Mouse (Mus musculus) thymus, postnatal 25 days (tissue): ENCODE measurements around the gene Ccdc80.

Source experiments
- DNase-seq: peaks from one replicate; pipeline ENCODE4 v3.0.0; 2022

Ccdc80 gene

DNA sequence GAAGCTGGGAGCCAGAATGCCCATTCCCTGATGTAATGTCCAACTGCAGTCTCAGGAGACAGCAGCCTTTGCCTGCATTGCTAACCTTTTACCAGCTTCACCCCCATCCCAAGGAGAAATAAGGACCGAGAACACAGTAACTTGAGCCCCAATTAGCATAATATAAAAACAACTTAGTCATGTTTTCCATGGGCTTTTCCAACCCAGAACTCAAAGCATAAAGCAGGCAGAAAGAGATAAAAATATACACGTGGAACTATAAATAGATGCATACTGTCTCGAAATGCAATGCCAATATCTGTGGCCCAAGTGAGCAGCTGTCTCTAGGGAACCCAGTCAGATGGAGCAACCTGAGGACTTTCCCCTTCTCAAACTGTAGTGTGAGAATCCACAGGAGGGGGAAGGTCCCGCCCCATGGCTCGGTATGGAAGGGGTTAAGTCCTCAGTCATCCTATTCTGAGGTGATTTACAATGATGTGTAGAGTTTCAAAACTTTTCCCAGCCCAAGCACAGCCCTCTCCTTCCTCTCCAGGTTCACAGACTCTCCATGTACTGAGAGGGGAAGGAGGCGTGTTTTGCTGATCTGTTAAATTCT lies at the start of gene Ccdc80:
Gene Ccdc80, plus strand, starts transcription at position 266 of the 595 bp plus-strand sequence.
- no peak for DNase-seq

DNA sequence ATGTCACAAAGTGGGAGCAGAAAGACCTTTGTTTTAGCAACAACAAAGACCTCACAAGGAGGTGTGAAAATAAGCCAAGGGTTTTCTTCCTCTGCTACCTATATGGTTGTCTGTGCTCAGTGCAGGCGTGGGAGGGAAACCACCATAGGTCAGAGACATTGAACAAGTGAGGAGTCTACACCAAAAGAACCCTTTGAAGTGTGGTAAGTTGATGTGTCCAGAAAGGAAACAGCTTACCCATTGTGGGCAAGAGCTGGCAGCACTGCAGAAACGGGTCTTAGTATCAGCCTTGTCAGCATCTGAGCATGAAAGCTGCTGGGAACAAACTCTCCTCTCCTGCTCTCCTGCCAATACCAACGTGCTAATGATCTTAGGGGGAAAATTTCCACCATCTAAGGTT lies 48.4 kb upstream of the Ccdc80 start:
- DNase-seq, result peak; percentile 22

DNA sequence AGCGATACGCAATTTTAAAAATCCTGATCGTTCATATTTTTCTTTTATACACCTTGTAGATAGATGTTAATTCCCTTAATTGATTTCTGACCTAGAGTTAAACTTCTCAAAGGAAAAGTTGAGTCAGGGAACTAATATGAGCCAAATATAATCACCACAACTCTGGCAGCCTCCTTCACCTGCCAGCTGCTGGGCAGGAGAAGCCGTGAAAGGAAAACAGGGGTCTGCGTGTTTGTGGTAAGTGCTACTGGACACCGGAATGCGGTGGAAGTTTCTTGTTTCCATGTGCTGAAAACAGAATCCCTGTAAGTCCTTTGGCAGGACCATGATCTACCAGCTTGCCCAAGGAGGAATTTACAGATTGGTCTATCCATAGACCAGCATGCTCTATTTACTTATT lies 36.0 kb upstream of the Ccdc80 start:
- no peak for DNase-seq

DNA sequence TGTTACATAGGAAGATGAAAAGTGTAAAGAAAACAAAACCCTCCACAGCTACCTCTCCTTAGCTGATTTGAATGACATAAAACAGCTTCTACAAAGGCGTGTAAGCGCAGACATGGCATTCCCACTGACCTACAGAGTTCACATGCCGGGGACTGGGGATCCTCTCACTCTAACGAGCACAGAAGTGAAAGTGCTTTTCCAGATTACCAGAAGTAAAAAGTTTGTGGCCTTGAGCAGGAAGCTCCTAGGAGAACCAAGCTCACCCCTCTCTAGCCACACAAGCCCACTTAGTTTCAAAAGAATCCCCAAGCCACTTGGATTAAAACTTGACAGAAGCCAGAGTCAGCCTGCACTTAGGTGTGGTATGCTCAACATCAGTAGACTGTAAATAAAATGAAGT lies 35.3 kb upstream of the Ccdc80 start:
- DNase-seq, result no peak

DNA sequence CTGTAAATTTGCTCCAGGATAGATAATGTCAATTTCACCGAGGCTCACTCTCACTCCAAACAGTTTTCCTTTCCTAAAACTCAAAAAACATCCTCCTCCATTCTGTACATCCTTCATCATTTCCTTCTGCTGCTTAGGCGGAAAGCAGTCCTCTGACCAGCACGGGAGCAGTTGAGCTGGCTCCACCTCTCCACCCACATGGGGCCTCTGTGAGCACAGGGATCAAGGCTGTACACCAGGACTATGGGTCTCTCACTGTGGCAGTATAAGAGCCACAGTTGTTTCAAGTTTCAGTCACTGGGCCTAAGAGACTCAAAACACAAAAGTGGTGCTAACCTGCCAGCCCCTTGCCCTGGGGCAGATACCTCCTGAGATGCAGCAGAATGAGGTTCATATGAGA lies 32.1 kb upstream of the Ccdc80 start:
- no peak for DNase-seq

DNA sequence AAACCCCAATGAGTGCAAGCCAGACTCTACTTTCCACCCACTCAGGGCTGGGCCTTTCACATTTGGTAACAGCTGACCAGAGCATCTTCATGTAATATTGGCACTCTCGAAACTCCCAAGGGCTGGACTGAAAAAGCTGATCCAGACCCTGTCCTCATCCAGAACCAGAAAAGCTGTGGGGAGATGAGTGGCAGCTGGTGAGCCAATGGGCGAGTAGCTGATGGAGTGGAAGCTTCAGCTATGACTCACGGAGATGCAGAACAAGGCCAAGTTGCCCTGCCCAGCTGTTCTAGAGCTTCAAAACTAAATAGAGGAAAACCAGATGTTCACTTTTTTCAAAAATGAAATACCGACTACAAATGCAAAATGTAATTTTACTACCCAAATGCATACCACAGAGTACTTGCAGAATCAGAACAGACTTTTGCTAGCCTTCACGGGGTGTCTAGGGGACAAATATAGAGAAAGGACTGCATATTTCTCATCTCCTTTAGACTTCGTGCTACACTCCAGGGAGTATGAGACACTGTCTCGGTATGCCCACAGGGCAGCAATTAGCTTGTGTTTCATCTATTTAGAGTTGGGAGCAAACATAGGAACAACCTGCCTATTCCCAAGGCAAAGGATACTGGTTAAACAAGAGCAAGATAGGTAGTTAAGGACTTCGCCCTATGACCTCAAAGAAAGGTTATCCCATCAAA lies 22.7 kb upstream of the Ccdc80 start:
- DNase-seq, result no peak

DNA sequence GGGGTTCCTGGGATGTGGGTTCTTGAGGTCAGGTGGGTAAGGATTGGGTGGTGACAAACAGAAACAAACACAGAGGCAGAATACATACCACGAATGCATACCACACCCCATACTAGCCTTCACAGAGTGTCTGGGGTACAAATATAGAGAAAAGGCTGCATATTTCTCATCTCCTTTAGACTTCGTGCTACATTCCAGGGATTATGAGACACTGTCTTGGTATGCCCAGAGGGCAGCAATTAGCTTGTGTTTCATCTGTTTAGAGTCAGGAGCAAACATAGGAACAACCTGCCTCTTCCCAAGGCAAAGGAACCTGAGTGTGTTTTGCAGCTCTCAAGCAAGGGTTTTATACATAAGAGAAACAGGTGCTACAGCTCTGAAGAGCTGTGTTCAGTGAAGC lies 21.8 kb upstream of the Ccdc80 start:
- no peak for DNase-seq

DNA sequence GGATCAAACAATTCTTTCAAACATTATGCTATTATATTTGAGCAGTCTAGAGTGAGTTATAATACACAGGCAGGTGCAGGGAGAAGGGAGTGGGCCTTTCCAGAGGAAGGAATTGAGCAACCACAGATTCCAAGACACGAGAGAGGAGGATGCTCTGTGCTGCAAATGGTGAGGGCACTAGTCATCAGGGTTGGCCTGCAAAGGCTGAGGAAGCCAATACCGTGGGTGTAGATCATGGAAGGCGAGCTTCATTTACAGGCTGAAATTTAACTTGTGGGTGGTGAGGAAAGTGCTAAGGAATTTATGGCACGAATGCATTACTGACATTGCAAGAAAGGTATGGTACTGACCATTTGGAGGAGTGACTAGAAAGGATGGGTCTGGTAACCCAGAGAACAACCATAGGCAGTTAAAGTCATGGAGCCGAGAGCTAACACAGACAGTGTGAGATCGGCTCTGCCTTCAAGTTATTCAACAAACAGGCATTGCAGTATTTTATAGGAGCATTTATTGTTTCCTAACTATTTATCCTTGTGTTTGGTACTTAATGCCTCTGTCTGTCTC lies 15.6 kb upstream of the Ccdc80 start:
- no peak for DNase-seq

DNA sequence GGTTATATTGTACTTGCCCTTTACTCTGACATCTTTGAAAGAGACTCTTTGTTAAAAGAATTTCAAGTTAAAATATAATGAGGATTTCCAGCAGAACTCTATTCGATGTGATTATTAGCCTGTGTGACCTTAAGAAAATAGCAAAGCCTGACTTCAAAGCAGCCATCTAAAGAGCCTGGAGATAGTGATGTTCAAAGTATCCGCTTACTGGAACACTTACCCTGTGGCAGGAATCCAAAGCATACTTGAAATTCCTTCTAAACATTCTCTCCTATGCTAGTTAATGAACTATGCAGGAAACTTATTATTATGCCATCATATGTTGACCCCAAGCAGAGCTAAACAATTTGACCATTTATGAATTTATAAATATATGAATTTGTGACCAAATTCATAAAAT lies 13.9 kb upstream of the Ccdc80 start:
- DNase-seq, result no peak

DNA sequence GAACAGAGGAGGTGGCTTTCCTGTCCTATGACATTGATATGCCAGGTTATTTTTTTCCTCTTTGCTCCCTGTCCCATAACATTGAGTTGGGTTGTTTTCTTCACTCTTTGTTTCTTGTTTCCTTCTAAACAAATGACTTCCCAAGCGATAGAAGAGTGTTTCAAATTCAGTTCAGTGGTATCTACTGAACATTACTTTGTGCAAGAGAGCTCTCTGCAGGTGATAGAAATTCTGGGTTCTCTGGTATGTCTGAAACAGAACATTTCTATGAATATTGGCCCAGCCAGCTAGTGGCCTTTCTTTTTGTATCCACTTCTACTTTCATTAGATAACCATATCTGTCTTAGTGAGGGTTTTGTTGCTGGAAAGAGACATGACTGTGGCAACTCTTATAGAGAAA lies 4.4 kb upstream of the Ccdc80 start:
- no peak for DNase-seq

DNA sequence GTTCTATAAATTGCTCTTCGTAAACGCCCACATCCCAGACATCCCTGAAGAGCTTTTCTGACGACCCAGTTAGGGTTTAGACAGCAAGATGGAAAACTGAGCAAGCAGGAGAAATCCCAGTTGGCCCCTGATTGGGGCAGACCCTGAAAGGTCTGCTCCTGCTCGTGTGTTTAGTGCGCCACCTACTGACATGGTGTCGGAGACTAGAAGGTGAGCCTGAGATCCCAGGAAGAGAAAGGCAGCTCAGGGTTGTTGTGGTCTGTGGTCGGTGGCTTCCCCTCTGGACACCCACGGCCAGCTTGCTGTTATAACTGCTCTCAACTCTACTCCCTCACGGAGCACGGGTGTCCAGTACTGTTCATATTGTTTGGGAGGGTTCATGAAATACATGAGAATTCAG lies 3.2 kb upstream of the Ccdc80 start:
- peak; percentile 75 for DNase-seq

DNA sequence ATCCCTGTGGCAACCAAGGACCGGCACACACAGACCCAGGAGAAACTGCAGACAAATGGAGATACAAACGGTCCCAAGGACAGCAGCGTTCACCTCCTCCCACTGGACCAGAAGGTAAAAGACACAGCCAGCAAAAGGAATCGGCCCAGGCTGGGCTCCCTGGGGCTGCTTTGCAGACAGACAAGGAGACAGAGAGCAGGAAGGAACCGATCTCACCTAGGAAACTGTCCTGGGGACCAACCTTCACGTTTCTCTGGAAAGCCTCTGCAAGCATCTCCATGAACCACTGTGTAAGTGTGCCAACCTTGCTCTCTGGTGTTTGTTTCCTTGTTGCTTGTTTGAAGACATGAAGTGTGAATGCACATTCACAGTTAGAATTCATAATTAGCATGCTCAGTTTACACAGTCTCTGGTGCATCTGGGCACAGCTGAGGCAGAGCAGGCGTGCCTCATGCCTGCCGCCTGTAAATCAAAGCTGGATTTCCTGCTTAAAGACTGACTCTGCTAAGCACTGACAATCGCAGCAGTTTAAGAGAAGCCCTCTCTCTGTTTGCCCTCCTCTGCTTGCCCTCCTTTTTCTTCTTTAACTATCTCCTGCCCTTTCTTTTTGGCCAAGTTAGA lies 1.0 kb downstream of the Ccdc80 start:
- DNase-seq, result no peak

DNA sequence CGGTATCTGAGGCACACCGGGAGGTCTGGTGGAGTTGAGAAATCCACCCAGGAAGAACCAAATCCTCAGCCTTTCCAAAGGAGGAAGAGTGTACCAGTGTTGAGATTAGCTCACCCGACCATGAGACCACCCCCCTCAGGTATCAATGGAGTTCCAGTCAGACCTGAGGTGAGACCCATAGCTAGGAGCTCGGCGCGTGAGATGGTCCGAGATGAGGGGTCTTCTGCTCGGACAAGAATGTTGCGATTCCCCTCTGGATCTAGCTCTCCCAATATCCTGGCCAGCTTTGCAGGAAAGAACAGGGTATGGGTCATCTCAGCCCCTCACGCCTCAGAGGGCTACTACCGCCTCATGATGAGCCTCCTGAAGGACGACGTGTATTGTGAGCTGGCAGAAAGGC lies 1.8 kb downstream of the Ccdc80 start:
- no peak for DNase-seq

DNA sequence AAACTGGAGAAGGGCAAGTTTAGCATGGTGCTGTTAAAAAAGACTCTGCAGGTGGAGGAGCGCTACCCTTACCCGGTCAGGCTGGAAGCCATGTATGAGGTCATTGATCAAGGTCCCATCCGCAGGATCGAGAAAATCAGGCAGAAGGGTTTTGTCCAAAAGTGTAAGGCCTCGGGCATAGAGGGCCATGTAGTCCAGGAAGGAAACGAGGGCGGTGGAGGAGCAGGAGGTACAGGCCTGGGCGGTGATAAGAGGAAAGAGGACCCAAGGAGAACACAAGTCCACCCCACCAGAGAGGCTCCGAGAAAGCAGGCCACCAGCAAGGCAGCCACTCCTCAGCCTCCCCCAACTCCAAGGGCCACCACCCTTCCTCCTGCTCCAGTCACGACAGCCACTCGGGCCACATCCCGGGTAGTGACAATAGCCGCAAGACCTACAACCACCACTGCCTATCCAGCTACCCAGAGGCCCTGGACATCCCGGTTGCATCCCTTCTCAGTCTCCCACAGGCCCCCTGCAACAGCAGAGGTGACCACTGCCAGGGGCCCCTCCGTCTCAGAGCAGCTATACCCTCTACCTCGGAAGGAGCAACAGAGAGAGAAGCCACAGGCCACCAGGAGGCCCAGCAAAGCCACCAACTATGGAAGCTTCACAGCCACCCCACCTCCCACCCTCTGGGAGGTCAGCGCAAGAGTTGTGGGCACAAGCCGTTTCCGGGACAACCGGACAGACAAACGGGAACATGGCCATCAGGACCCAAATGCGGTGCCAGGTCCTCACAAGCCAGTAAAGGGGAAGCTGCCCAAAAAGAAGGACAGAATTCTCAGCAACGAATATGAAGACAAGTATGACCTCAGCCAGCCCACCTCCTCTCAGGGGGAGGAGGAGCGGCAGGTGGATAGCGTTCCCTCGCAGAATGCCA lies 2.6 kb downstream of the Ccdc80 start:
- no peak for DNase-seq

DNA sequence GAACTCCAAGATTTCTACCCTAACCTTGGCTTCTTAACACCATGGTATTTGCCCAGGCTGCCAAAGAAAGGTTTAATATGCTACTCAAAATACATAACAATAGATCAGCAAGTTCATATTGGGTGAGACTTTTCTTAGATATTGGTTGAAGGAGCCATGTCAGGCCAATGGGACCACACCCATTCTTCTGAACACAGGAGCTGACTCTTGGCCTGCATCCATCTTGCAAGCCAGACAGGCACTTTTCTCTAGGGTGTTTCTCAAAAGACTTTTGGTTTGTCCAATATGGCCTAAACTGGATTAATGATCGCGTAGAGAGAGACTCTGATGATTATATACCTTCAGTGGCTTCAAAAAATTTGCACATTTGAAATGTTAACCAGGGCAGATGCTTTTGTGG lies 4.3 kb downstream of the Ccdc80 start:
- DNase-seq, result no peak

DNA sequence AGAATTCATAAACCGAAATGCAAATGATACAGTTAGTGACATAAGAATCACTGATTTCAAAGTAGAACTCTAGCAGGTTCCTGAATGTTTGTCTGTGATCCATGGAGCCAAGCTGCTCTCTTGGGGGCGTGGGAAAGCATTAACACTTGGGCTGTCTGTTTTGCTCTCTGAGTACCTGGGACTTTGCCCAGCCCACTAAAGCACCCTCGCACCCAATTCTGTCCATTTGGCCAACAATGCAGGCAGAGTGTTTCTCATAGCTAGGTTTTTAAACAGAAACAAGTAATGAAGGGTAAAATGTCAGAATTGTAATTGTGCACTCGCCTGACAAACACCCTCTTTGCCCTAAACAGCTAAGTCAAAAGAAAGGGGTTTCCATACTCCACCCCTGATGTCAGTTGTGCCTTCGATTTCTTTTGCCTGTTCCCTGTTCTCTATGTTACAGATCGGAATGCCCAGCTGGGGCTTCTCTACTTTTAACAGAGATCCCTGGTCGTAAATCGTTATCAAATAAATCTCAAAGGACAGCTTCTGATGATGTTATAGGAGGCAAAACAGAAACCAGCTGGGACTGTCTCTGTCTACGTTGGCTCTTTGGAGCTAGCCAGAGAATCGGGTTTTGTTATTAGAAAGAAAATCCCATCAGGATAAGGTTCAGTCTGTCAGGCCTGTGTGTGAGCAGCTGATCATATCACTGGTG lies 5.1 kb downstream of the Ccdc80 start:
- DNase-seq, result no peak

DNA sequence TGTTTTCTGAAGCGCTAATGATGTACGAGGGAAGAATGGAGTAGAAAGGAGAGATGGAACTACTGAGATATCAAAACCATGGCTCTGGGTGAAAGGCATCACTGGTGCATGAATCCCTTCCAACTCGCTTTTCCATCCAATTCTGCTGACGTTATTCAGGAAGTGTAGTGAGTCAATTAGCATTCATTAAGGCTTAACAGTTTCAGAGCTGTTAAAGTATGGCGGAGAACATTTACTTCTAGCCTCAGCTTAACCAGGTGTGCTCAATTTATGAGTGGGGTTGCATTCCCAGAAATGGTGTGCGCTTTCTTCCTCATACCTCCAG lies 5.6 kb downstream of the Ccdc80 start:
- DNase-seq, result no peak

DNA sequence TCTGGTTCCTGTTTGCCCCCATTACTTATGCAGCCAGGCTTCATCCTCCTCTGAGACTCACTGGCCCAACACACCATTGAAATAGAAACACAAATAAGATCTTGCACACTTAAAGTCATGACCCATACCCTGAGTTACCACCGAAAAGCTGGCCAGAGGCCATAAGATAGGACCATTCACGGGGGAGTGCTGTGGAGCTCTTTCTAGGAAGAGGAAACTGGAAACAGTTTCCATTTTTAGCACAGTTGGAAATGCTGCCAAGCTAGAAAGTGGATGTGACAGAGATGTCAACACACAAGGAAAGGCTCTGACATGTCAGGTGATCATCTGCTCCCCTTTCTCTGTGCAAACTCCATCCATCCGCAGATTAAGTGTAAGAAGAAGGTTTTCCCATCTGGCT lies 7.7 kb downstream of the Ccdc80 start:
- no peak for DNase-seq

DNA sequence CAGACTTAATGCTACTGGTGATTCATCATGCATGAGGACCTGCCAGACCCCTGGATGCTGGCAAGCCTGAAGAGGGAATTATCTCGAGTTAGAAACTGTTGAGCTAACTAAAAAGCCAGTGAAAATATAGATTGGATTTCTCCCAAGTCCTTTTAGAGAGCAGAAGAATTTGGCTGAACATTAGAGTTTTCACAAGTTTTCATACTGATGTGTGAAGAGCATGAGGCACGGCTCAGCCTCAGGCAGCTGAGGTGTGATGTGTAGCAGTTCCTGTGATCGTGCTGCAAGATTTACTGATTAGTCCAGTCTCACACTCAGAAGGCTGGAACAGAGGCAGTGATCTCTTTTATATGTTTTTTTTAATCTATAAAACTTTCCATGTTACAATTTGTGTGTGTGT lies 11.8 kb downstream of the Ccdc80 start:
- no peak for DNase-seq

DNA sequence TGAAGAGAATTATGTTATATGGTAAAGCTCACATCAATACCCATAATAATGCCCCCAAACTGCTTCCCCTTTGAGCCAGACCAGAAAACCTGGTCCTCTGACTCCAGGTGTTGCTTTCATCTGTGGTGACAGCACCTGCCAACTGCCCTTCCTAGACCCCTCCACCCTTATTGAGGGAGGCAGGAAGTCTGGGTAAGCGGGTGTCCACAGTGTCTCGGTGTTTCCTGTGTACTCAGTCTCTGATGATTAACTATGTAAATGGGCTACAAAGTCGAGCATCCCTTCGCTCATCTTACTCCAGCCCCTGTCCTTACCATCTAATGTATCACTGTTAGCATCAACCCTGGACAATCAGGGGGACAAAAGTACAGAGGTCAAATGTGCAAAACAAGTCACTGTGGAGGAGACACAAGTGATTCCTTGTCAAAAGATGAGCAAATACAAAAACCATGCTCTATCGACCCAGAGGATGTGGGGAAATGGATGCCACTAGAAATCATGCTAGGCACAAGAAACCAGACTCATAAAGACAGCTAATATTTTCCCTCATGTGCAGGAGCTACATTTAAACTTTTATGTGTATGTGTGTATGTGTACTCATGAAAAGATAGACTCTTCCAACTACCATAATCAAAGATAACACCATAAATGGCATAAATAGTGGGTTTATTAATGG lies 15.1 kb downstream of the Ccdc80 start:
- peak; percentile 19 for DNase-seq

DNA sequence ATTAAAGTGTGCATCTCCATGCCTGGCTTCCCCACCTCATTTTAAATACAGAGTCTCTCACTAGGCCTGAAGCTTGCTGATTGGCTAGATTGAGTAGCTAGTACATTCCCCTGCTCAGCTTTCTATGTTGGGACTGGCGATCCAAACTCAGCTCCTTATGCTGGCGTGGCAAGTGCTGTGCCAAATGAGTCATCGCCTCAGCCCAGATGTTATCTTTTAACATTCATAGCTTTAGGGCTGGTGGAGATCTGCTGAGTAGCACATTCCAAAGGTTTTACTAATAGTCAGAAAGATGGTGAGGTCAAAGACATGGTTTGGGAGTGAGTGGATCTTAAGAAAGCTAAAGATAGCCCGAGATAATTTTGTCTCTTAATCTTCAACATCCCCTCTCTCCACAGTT lies 17.3 kb downstream of the Ccdc80 start:
- DNase-seq, result no peak

DNA sequence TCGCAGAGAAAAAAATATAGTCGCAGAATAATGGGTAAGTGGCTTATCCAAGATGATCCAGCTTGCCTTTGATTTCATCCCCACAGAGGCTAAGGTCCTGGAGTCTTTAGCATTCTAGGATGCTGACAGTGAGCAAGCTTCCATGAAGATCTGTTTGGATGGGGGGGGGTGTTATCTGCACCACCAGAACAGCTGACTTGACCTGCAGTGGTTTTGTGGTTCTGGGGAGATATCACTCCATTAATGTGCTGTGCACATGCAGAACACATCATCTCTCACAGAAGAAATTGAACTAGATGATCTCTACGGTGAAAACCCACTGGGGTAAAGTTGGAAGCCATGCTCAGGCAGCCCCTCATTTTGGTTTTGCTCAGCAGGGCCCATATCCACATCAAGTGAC lies 24.0 kb downstream of the Ccdc80 start:
- DNase-seq, result no peak
